Mouse (Mus musculus): ENCODE results near the gene Grtp1. TPM values are rescaled to one million over a fixed set of nuclear protein-coding genes. Genes with fewer than 3 reads are reported as not detected.

Gene Grtp1
- polyA plus RNA-seq, 1 experiment from 2014 or later, result 13.6 TPM

DNA sequence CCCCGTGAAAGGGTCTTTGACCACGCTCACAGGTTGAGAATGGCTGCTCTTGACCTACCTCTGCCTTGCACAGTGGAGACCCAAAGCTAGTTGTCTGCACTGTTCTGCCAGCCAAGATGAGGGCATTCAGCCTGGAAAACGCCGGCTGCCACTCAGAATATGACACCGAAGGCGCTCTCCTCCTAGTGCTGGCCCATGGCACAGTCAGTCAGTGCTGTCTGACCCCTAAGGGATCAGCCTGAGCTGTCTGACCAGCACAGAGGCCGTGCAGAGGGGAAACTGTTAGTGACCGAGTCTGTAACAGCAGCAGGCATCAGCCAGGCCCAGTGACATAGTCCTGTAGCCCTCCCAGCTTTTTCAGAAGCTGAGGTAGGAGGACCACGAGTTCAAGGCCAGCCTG, 13.2 kb downstream of the Grtp1 start:
- ATAC-seq (replicated peaks; ENCODE audit: insufficient number of reproducible peaks, insufficient read depth, low FRiP score, low read depth), result no peak
- 78% methylated on average over 9 of the region's 9 CpGs for WGBS
- H3K9ac ChIP-seq, result no peak overlapping the region
- H3K36me3 ChIP-seq, result no peaks in the 10 kb centered on the region
- no peaks in the 10 kb centered on the region for H3K9me3 ChIP-seq (replicated peaks)
- H3K4me1 ChIP-seq (replicated peaks), result peaks cover 3% of the 10 kb centered on the region; the same call in 1 of the 2 replicates
- H3K27me3 ChIP-seq, result no peaks in the 10 kb centered on the region
- H3K4me3 ChIP-seq, result no peak overlapping the region
- H3K27ac ChIP-seq, result no peak overlapping the region
- no peak overlapping the region for H3K4me2 ChIP-seq

DNA sequence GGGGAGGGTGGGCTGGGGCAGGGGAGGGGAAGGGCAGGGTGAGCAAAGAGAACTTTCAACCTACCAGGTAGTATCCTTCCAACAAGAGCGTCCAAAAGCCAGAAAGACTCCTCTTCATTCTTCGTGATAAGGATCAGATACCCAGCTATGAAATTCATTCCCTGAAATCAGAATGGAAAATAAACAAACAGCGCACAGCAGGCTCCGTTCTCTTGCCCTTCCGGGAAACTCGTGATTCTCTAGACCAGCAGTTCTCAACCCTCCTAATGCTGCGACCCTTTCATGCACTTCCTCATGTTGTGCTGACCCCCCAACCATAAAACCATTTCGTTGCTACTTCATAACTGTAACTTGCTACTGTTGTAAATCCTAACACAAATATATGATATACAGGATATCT, 13.6 kb downstream of the Grtp1 start:
- no peak overlapping the region for H3K4me3 ChIP-seq
- no peaks in the 10 kb centered on the region for H3K36me3 ChIP-seq
- no peak overlapping the region for H3K4me2 ChIP-seq
- ATAC-seq (replicated peaks; ENCODE audit: insufficient number of reproducible peaks, insufficient read depth, low FRiP score, low read depth), result no peak
- H3K4me1 ChIP-seq (replicated peaks), result peaks cover 7% of the 10 kb centered on the region
- no peaks in the 10 kb centered on the region for H3K27me3 ChIP-seq
- H3K9ac ChIP-seq, result no peak overlapping the region
- WGBS, result 82% methylated on average over 8 of the region's 8 CpGs
- H3K9me3 ChIP-seq (replicated peaks), result no peaks in the 10 kb centered on the region
- H3K27ac ChIP-seq, result no peak overlapping the region

DNA sequence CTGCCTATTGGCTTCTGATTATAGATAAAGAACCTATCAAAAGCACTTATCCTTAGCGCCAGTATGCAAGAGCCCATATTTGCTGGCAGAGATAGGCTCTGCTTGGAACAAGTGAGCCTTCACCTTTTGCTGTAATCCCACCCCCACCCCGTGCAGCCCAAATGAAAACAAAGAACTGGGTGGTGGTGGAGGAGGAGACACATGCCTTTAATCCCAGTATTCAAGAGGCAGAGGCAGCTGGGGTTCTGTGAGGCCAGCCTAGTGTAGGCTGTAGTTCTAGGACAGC, 18.8 kb downstream of the Grtp1 start:
- Histone ChIP-seq H3K4me1 (replicated peaks) (peaks cover 31% of the 10 kb centered on the region), H3K27me3 (no peaks in the 10 kb centered on the region), H3K9ac (no peak overlapping the region), H3K9me3 (replicated peaks) (no peaks in the 10 kb centered on the region), H3K36me3 (peaks cover 5% of the 10 kb centered on the region; the same call in 1 of the 2 replicates), H3K4me3 (no peak overlapping the region), H3K27ac (peak overlapping the region; percentile 76), H3K4me2 (no peak overlapping the region)
- 27% methylated on average over 2 of the region's 2 CpGs for WGBS
- no peak for ATAC-seq (replicated peaks; ENCODE audit: insufficient number of reproducible peaks, insufficient read depth, low FRiP score, low read depth)

DNA sequence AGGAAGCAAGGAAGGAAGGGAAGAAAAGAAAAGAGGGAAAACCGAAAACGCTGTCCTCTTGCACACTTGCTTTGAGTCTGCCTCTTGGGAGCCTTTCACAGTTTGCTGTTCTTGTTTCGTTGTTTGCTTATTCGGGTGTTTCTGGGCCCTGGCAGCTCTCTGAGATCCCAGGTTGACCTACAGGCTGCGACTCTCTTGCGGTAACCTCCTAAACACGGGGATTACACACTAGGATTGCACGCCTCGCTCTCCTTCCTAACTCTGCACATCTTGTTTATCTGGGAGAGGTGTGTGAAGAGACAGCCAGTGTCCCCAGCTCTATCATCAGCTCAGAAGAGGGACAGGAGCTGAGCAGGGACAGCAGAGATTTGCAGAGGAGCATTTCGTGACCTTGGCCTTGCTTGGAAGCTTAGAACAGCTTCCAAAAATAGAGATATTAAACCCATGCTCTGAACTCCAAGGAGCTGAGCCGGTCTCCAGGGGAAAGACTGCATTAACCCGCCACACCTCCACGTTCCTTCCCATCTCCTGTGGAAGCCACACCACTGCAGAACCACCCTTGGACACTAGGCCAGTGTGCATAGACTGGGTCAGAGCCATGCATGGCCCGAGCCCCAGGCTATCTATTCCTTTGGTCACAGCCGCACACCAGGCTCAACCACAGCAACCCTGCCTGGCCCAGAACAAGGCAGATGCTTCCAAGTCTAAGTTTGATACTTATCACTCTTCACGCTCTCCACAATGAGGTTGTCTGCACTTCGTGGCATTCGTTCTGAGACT, 19.3 kb downstream of the Grtp1 start:
- Histone ChIP-seq H3K4me3 (no peak overlapping the region), H3K27me3 (no peaks in the 10 kb centered on the region), H3K9me3 (replicated peaks) (no peaks in the 10 kb centered on the region), H3K4me1 (replicated peaks) (peaks cover 31% of the 10 kb centered on the region), H3K9ac (0 out of 2 replicates have a peak overlapping the region, but pooled peaks have one; percentile 28), H3K36me3 (peaks cover 10% of the 10 kb centered on the region), H3K4me2 (no peak overlapping the region), H3K27ac (peak overlapping the region; percentile 76)
- 50% methylated on average over 18 of the region's 18 CpGs for WGBS
- ATAC-seq (replicated peaks; ENCODE audit: insufficient number of reproducible peaks, insufficient read depth, low FRiP score, low read depth), result peak; percentile 43; the same call in 1 of the 2 replicates

DNA sequence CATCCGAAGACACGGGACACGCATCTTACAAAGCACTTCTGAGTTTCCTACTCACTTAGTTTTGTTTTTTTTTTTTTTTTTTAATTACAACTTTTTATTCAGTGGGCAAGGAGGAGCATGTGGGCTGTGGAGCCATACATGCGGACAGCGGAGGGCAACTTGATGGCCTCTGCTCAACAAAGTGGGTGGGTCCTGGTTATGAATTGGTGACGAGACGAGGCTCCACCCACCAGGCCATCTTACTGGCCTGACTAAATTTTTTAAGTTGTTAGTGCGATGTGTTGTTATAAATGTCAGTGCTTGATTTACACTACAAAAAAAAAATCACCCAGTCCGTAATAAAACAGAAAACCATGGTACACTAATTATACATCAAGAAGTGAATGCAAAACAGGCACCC, 20.0 kb downstream of the Grtp1 start:
- Histone ChIP-seq H3K4me3 (no peak overlapping the region), H3K36me3 (peaks cover 17% of the 10 kb centered on the region), H3K9me3 (replicated peaks) (no peaks in the 10 kb centered on the region), H3K4me2 (no peak overlapping the region), H3K4me1 (replicated peaks) (peaks cover 31% of the 10 kb centered on the region), H3K9ac (no peak overlapping the region), H3K27ac (peak overlapping the region; percentile 76), H3K27me3 (no peaks in the 10 kb centered on the region)
- ATAC-seq (replicated peaks; ENCODE audit: insufficient number of reproducible peaks, insufficient read depth, low FRiP score, low read depth), result no peak
- 72% methylated on average over 9 of the region's 9 CpGs for WGBS

DNA sequence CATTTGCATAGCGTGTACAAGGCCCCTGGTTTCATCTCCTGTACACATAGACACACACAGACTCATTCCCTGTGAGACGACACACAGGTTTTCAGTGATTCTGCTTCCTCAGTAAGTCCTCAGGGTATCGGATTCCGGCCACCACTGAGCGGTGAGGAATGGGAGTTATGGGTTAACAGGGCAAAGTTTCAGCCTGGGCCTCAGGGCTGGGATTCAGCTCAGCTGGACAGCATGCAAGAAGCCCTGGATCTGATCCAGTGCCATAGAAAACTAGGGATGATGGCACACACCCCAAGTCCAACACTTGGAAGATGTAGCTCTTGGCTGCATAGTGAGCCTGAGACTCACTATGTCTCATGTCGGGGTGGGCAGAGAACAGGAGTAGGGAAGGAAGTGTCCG, 20.5 kb downstream of the Grtp1 start:
- 66% methylated on average over 7 of the region's 7 CpGs for WGBS
- ATAC-seq (replicated peaks; ENCODE audit: insufficient number of reproducible peaks, insufficient read depth, low FRiP score, low read depth), result no peak
- Histone ChIP-seq H3K9ac (0 out of 2 replicates have a peak overlapping the region, but pooled peaks have one; percentile 26), H3K36me3 (peaks cover 22% of the 10 kb centered on the region), H3K27ac (no peak overlapping the region), H3K4me1 (replicated peaks) (peaks cover 31% of the 10 kb centered on the region), H3K4me2 (no peak overlapping the region), H3K9me3 (replicated peaks) (no peaks in the 10 kb centered on the region), H3K4me3 (no peak overlapping the region), H3K27me3 (no peaks in the 10 kb centered on the region)

DNA sequence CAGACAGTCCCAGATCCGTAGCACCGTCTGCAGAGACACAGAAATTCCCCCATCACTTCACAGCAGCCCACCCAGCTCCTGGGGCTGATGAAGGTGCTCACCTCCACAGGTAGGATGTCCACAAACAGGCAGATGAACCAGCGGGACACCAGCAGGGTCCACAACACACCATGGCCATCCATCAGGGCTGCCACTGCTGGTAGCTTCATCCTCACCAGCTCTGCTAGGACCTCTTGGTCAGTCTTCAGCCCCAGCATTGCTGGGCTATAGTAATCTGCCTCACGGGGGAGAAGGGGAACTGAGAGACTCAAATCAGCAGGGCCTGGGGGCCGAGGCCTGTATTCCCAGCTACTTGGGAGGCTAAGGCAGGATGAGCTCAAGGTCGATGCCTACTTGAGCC, 20.9 kb downstream of the Grtp1 start:
- H3K9ac ChIP-seq, result 0 out of 2 replicates have a peak overlapping the region, but pooled peaks have one; percentile 26

DNA sequence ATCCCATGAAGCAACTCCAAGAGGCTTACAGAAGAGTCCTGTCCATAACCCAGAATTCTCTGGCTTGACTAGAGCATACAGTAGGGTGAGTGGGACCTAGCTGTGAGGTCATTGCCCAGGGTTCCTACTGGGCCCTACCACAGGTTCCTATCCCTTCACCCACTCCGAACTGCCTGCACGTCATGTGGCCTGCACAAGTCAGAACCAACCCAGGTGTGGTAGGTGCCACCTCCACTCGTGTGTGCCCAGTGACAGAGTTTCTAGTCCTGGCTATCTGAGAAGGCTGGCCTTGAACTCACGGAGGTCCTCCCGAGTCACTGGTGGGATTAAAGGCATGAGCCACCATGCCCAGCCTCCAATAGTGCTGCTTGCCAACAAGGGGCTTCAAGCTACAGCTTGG, 22.3 kb downstream of the Grtp1 start:
- H3K36me3 ChIP-seq, result peaks cover 40% of the 10 kb centered on the region
- H3K9ac ChIP-seq, result no peak overlapping the region
- WGBS, result 90% methylated on average over 5 of the region's 5 CpGs
- no peak overlapping the region for H3K4me2 ChIP-seq
- H3K4me3 ChIP-seq, result no peak overlapping the region
- H3K27ac ChIP-seq, result no peak overlapping the region
- peaks cover 31% of the 10 kb centered on the region for H3K4me1 ChIP-seq (replicated peaks)
- no peaks in the 10 kb centered on the region for H3K27me3 ChIP-seq
- H3K9me3 ChIP-seq (replicated peaks), result no peaks in the 10 kb centered on the region
- no peak for ATAC-seq (replicated peaks; ENCODE audit: insufficient number of reproducible peaks, insufficient read depth, low FRiP score, low read depth)

More for the DNA sequence above, 20.9 kb downstream of the Grtp1 start:
- Histone ChIP-seq H3K9me3 (replicated peaks) (no peaks in the 10 kb centered on the region), H3K4me3 (no peak overlapping the region), H3K4me1 (replicated peaks) (peaks cover 31% of the 10 kb centered on the region), H3K4me2 (no peak overlapping the region), H3K36me3 (peaks cover 26% of the 10 kb centered on the region), H3K27ac (no peak overlapping the region), H3K27me3 (no peaks in the 10 kb centered on the region)
- 59% methylated on average over 6 of the region's 6 CpGs for WGBS
- ATAC-seq (replicated peaks; ENCODE audit: insufficient number of reproducible peaks, insufficient read depth, low FRiP score, low read depth), result no peak

DNA sequence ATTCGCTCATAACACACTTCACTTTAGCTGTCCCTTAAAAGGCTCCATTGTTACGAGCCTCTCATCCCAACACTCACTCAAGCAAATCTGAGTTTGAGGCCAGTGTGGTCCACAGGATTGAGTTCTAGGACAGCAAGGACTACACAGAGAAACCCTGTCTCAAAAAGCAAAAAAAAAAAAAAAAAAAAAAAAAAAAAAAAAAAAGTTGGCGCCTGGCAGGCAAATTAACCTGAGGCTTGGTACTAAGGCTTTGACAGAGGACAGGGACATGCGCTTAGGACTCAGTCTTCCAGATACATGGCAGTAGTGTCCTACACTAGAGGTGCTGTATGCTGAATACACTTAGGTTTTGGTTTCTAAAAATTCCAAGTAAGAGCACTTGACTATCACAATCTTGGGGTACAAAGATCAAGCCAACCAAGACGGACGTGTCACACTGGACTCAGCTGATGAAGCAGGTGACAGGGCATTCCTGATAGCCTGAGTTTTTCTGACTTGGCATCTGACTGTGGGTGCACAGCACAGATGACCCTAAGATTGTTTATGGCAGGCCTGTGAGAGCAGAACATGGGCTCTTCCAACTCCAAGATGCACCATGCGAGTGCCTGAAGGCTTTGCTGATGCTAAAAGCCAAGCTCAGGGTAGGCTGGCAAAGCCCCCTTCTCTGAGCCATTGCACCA, 23.1 kb downstream of the Grtp1 start:
- H3K4me1 ChIP-seq (replicated peaks), result peaks cover 29% of the 10 kb centered on the region
- no peak overlapping the region for H3K9ac ChIP-seq
- no peak for ATAC-seq (replicated peaks; ENCODE audit: insufficient number of reproducible peaks, insufficient read depth, low FRiP score, low read depth)
- H3K36me3 ChIP-seq, result peaks cover 48% of the 10 kb centered on the region
- 86% methylated on average over 7 of the region's 7 CpGs for WGBS
- no peak overlapping the region for H3K27ac ChIP-seq
- no peak overlapping the region for H3K4me2 ChIP-seq
- H3K27me3 ChIP-seq, result no peaks in the 10 kb centered on the region
- no peaks in the 10 kb centered on the region for H3K9me3 ChIP-seq (replicated peaks)
- H3K4me3 ChIP-seq, result no peak overlapping the region

DNA sequence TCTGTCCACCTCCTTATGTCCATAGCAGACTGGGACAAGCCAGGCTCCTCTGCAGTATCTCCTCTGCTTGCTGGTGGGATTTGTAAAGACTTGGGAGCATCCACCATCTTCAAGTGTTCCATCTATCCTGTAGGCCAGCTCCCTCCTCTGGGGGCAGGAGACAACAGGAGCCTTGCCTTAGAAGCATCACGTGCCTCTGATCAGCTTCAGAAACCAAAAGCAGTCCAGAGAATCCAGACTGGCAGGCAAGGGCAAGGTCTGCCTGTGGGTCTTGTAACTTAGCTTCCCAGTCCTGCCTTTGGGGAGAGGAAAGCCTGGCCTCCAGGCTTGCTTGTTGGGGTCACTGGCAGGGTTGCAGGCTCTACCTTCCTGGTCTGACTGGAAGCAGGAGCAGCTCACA, 24.8 kb downstream of the Grtp1 start:
- Histone ChIP-seq H3K4me1 (replicated peaks) (peaks cover 19% of the 10 kb centered on the region), H3K9ac (no peak overlapping the region), H3K36me3 (peaks cover 50% of the 10 kb centered on the region), H3K4me2 (no peak overlapping the region), H3K27ac (no peak overlapping the region), H3K4me3 (no peak overlapping the region), H3K27me3 (no peaks in the 10 kb centered on the region), H3K9me3 (replicated peaks) (no peaks in the 10 kb centered on the region)
- ATAC-seq (replicated peaks; ENCODE audit: insufficient number of reproducible peaks, insufficient read depth, low FRiP score, low read depth), result no peak
- 84% methylated on average over 1 of the region's 1 CpGs for WGBS

DNA sequence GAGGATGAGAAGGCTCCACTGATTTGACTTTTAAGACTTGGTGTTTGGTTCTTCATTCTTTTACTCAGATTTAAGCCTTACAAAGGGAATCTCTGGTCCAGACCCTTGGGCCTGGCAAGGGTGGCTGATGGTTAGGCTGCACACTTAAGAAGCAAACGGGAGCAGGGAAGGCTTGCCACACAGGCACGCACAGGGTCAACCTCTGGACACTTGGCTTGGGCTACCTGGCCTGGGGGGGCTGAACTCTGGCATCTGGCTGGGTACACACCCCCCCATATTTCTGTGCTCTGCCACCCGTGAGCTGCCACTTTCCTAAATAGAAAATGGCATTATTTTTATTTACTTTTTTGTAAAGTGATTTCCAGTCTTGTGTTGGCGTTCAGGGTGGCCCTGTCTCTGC, 25.6 kb downstream of the Grtp1 start:
- no peak overlapping the region for H3K27ac ChIP-seq
- H3K4me1 ChIP-seq (replicated peaks), result peaks cover 17% of the 10 kb centered on the region
- H3K36me3 ChIP-seq, result peaks cover 50% of the 10 kb centered on the region
- no peak overlapping the region for H3K9ac ChIP-seq
- no peak overlapping the region for H3K4me3 ChIP-seq
- H3K4me2 ChIP-seq, result no peak overlapping the region
- H3K27me3 ChIP-seq, result no peaks in the 10 kb centered on the region
- no peaks in the 10 kb centered on the region for H3K9me3 ChIP-seq (replicated peaks)
- no peak for ATAC-seq (replicated peaks; ENCODE audit: insufficient number of reproducible peaks, insufficient read depth, low FRiP score, low read depth)
- WGBS, result 81% methylated on average over 4 of the region's 4 CpGs

DNA sequence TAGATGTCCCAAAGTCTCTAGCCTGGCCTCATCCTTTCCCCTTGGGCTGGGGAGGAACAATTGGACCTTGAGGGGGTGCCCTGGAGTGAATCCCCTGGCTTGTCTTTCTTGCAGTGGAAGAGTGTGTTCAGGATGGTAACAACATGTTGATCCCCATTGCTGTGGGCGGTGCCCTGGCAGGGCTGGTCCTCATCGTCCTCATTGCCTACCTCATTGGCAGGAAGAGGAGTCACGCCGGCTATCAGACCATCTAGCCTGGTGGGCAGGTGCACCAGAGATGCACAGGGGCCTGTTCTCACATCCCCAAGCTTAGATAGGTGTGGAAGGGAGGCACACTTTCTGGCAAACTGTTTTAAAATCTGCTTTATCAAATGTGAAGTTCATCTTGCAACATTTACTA, 26.1 kb downstream of the Grtp1 start:
- peaks cover 50% of the 10 kb centered on the region for H3K36me3 ChIP-seq
- H3K9ac ChIP-seq, result no peak overlapping the region
- no peaks in the 10 kb centered on the region for H3K9me3 ChIP-seq (replicated peaks)
- H3K4me3 ChIP-seq, result no peak overlapping the region
- no peak for ATAC-seq (replicated peaks; ENCODE audit: insufficient number of reproducible peaks, insufficient read depth, low FRiP score, low read depth)
- no peak overlapping the region for H3K4me2 ChIP-seq
- WGBS, result 86% methylated on average over 4 of the region's 4 CpGs
- H3K27me3 ChIP-seq, result no peaks in the 10 kb centered on the region
- peaks cover 16% of the 10 kb centered on the region for H3K4me1 ChIP-seq (replicated peaks)
- H3K27ac ChIP-seq, result no peak overlapping the region
